Mouse (Mus musculus): Measurements from ENCODE around the gene Gpr152. TPM values are rescaled to one million over a fixed set of nuclear protein-coding genes. Genes with fewer than 3 reads are reported as not detected.

The Gpr152 gene
- polyA plus RNA-seq, 1 experiment from 2014 or later = not detected

DNA sequence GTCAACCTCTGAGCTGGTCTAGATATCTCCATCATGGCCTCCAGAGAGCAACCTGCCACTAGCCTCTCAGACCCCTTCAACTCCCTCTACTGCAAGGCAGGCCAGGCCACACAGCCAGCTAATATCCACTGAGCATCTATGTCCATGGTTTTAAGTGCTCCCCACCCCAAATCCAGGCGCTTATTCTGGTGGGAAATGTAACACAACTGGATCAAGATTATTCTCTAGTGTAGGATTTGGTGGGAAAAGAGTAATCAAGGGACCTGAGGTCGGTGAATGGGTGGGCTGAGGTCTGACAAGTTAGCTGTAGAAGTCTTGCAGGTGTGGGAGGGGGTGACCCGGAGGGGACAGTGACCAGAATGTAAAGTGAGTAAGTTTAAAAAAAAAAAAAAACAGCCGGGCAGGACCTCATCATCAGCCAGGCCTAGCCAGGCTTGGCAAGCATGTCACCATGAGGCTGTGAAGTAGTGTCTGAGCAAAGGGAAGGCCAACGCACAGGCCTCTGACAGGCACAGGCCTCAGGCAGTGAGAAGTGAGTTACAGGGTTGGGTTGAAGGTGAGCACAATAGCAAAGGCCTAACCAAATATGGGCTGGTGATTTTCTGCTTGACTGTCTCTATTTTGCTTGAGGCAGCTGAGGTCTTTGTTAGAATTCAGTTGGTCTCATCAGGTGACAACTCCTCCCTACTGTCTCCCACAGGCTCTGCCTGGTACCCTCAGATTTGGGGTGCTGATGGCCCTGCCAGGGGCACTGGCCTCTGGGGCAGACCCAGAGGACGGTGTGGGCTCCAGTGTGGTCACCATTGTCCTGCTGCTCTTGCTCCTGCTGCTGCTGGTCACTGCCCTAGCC is 15.9 kb downstream of the Gpr152 start:
- no peak overlapping the region for H3K27ac ChIP-seq
- H3K4me2 ChIP-seq (replicated peaks) = no peak overlapping the region
- H3K4me3 ChIP-seq (replicated peaks) = no peak overlapping the region
- H3K27me3 ChIP-seq (replicated peaks) = no peaks in the 10 kb centered on the region
- no peak overlapping the region for H3K9ac ChIP-seq
- WGBS = 81% methylated on average over 6 of the region's 6 CpGs
- ATAC-seq = no peak
- H3K4me1 ChIP-seq (replicated peaks) = no peaks in the 10 kb centered on the region; the same call in 1 of the 2 replicates
- no peaks in the 10 kb centered on the region for H3K9me3 ChIP-seq
- peaks cover 25% of the 10 kb centered on the region for H3K36me3 ChIP-seq

GRCm38 (mm10) chr19:4156073-4156579 is 16.5 kb downstream of the Gpr152 start:
- 76% methylated on average over 20 of the region's 20 CpGs for WGBS
- Histone ChIP-seq H3K36me3 (peaks cover 19% of the 10 kb centered on the region), H3K9me3 (no peaks in the 10 kb centered on the region)

DNA sequence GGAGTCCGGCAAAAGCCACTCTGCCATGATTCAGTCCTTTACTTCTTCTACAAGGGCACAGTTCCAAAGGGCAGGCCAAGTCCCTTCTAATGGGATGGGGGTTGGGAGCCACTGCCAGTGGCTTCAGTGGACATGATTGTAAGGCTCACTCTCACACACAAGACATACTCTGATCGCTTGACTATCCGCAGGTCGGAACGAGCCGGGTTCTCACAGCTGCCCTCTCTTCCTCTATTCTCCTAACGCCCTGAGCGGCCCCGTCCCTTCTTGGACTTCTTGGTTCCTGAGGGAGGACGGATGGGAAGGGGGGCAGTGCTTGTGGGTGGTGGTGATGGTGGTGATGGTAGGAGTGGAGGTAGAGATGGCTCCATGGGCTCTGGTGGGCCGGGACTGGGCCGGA is 17.2 kb downstream of the Gpr152 start:
- no peak overlapping the region for H3K4me3 ChIP-seq (replicated peaks)
- H3K27me3 ChIP-seq (replicated peaks) = no peaks in the 10 kb centered on the region
- WGBS = 90% methylated on average over 12 of the region's 12 CpGs
- H3K9me3 ChIP-seq = no peaks in the 10 kb centered on the region
- no peak overlapping the region for H3K4me2 ChIP-seq (replicated peaks)
- no peak overlapping the region for H3K9ac ChIP-seq
- no peak for ATAC-seq
- H3K4me1 ChIP-seq (replicated peaks) = no peaks in the 10 kb centered on the region
- no peak overlapping the region for H3K27ac ChIP-seq
- H3K36me3 ChIP-seq = peaks cover 18% of the 10 kb centered on the region

More at GRCm38 (mm10) chr19:4156073-4156579, 16.5 kb downstream of the Gpr152 start:
- Histone ChIP-seq H3K9ac (no peak overlapping the region), H3K4me3 (replicated peaks) (no peak overlapping the region), H3K4me2 (replicated peaks) (no peak overlapping the region), H3K27me3 (replicated peaks) (no peaks in the 10 kb centered on the region), H3K27ac (no peak overlapping the region), H3K4me1 (replicated peaks) (no peaks in the 10 kb centered on the region)
- ATAC-seq = no peak

DNA sequence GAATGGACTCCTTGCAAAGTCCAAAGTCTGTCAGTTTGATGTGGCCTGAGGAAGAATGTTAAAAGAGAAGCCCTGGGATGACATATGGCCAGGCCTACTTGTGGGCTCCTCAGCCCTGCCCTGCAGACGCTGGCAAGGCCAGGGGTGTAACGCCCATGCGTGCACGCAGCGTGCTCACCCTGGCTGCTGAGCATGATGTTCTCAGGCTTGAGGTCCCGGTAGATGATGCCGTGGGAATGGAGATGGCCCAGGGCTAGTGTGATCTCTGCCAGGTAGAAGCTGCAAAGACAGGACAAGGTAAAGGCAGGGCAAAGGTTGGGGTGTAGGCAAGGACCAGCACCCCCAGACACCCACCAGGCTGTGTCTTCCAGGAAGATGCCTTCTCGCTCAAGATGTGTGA is 19.5 kb downstream of the Gpr152 start:
- H3K4me1 ChIP-seq (replicated peaks) = peaks cover 10% of the 10 kb centered on the region
- WGBS = 92% methylated on average over 8 of the region's 8 CpGs
- H3K27ac ChIP-seq = no peak overlapping the region
- H3K9ac ChIP-seq = no peak overlapping the region
- ATAC-seq = no peak
- H3K4me2 ChIP-seq (replicated peaks) = no peak overlapping the region
- no peaks in the 10 kb centered on the region for H3K9me3 ChIP-seq
- H3K4me3 ChIP-seq (replicated peaks) = no peak overlapping the region
- no peaks in the 10 kb centered on the region for H3K27me3 ChIP-seq (replicated peaks)
- peaks cover 16% of the 10 kb centered on the region for H3K36me3 ChIP-seq

DNA sequence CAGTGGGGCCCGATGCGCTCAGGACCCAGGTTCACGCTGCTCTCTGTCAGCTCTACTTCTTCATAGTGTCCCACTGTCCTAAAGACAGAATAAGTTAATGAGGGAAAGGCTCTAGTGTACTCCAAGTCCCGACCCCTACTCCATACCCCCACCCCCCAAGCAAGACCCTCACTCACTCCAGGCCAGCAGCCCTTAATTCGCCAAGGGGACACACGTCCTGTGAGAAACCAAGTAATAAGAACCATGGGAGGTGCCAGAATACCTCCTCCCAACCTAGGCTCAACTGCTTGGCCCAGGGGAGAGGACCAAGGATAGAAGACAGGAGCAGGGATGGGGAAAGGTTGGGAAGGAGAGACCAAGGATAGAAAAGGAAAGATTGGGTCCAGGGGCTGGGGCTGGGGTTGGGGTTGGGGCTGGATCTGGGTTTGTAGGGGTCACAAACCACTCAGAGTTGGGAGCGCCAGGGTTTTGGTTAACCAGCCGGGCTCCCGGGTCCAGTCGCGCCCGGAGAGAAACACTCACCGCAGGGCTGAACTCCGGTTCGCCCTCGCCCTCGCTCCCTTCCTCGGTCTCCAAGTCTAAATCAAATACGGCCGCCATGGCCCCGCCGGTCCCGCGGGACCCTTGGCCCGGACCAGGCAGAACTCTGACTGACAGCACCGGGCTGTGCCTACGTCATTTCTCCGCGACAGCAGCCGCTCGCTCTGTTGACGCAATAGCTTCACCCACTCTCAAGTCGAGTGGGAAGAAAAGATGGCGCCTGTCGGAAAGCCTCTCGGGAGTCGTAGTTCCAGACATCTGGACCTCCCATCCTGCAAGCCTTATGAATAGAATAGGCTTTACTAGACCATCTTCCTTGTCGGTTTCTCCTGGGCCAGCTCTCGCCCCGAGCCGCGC is 23.3 kb downstream of the Gpr152 start, which contains the start of gene Rps6kb2:
Rps6kb2 (minus strand) TSS at position 709 of the 897 bp plus-strand sequence.
- ATAC-seq = peak; percentile 90
- Histone ChIP-seq H3K4me2 (replicated peaks) (peak within 1 kb of the TSS; percentile 87), H3K4me3 (replicated peaks) (peak within 1 kb of the TSS; percentile 77), H3K4me1 (replicated peaks) (peaks cover 10% of the 10 kb centered on the region), H3K9me3 (no peaks in the 10 kb centered on the region), H3K9ac (peak within 1 kb of the TSS; percentile 72), H3K27me3 (replicated peaks) (no peaks in the 10 kb centered on the region), H3K36me3 (peaks cover 10% of the 10 kb centered on the region), H3K27ac (peak within 1 kb of the TSS; percentile 64; the same call in 1 of the 2 replicates)
- WGBS = 6% methylated on average over 42 of the region's 42 CpGs

DNA sequence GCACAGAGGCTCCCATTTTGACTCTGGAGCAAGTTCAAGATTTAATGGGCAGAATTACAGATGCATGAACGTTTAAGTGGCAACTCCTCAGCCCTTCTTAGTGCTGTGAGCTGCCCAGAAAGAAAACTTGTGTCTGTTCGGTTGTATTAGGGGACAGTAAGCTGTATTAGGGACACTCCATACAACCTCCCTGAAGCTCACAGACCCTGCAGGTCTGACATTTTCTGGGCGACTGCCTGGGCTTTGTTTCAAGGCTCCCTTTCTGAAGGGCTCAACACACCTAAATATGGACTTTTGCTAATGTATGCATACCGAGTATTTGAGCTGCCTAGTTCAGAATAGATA is 23.9 kb downstream of the Gpr152 start:
- Histone ChIP-seq H3K27ac (peak overlapping the region; percentile 64; the same call in 1 of the 2 replicates), H3K4me2 (replicated peaks) (peak overlapping the region; percentile 87), H3K36me3 (peaks cover 10% of the 10 kb centered on the region), H3K4me3 (replicated peaks) (peak overlapping the region; percentile 77), H3K9ac (peak overlapping the region; percentile 37), H3K4me1 (replicated peaks) (peaks cover 10% of the 10 kb centered on the region), H3K27me3 (replicated peaks) (no peaks in the 10 kb centered on the region), H3K9me3 (no peaks in the 10 kb centered on the region)
- 34% methylated on average over 4 of the region's 4 CpGs for WGBS
- ATAC-seq = peak; percentile 34

DNA sequence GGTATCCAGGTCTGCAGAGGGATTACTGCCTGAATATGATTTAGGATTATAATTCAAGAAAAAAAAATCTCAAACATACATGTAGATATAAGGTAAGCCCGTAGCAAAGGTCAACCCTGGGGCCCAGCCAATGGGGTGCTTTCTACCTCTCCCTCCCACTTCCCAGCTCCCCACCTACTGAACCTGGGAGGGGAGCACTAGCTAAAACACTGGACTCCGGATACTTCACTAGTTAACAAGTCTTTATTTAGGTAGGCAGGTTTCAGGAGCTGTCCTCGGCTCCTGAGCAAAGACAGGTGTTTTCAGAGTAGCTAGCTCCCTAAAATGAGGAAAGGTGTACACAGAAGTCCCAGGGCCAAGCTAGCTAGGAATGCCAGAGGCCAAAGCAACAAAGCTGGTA is 24.5 kb downstream of the Gpr152 start:
- H3K9me3 ChIP-seq = no peaks in the 10 kb centered on the region
- H3K4me1 ChIP-seq (replicated peaks) = peaks cover 10% of the 10 kb centered on the region
- H3K27ac ChIP-seq = no peak overlapping the region
- H3K4me3 ChIP-seq (replicated peaks) = no peak overlapping the region
- no peak for ATAC-seq
- H3K9ac ChIP-seq = no peak overlapping the region
- whole genome bisulfite sequencing = 75% methylated on average over 3 of the region's 3 CpGs
- H3K27me3 ChIP-seq (replicated peaks) = no peaks in the 10 kb centered on the region
- H3K36me3 ChIP-seq = peaks cover 4% of the 10 kb centered on the region
- peak overlapping the region; percentile 87; the same call in 1 of the 2 replicates for H3K4me2 ChIP-seq (replicated peaks)

DNA sequence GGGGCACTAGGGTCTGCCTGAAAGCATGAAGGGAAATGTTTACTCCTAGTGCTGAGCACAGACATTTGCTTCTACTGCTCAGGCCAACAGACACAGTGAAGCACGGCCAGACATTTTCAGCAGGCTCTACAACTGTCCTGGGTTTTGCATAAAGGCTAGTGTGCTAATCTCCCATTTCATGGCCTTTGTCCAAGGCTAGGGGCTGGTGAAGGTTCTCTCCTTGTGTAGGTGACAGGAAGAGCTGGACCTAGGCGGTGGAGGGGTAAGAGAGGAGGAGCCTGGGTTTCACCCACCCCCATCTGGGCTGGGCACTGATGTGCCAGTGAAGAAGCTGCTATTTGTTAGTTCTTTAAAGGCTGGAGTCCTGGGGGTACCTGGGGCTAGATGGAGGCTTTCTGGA is 25.1 kb downstream of the Gpr152 start:
- WGBS = 78% methylated on average over 2 of the region's 2 CpGs
- Histone ChIP-seq H3K4me2 (replicated peaks) (no peak overlapping the region), H3K4me3 (replicated peaks) (no peak overlapping the region), H3K9me3 (no peaks in the 10 kb centered on the region), H3K27me3 (replicated peaks) (no peaks in the 10 kb centered on the region), H3K4me1 (replicated peaks) (peaks cover 12% of the 10 kb centered on the region), H3K9ac (no peak overlapping the region), H3K27ac (no peak overlapping the region), H3K36me3 (no peaks in the 10 kb centered on the region; the same call in 1 of the 2 replicates)
- ATAC-seq = no peak

- no peak overlapping the region for H3K27ac ChIP-seq
- no peak overlapping the region for H3K4me3 ChIP-seq (replicated peaks)
- WGBS = 72% methylated on average over 9 of the region's 9 CpGs
- no peaks in the 10 kb centered on the region for H3K9me3 ChIP-seq
- H3K9ac ChIP-seq = no peak overlapping the region
- H3K4me2 ChIP-seq (replicated peaks) = no peak overlapping the region
- ATAC-seq = no peak
- no peaks in the 10 kb centered on the region for H3K36me3 ChIP-seq
- H3K27me3 ChIP-seq (replicated peaks) = no peaks in the 10 kb centered on the region
- peaks cover 22% of the 10 kb centered on the region for H3K4me1 ChIP-seq (replicated peaks)
These were observed 27.3 kb downstream of the Gpr152 start for GRCm38 (mm10) chr19:4166678-4167476.

- under 1% methylated on average over 43 of the region's 43 CpGs for WGBS
- no peaks in the 10 kb centered on the region for H3K27me3 ChIP-seq (replicated peaks)
- H3K9ac ChIP-seq = peak overlapping the region; percentile 69
- H3K9me3 ChIP-seq = no peaks in the 10 kb centered on the region
- H3K36me3 ChIP-seq = no peaks in the 10 kb centered on the region
- H3K4me1 ChIP-seq (replicated peaks) = peaks cover 12% of the 10 kb centered on the region
- peak overlapping the region; percentile 46 for H3K4me3 ChIP-seq (replicated peaks)
- peak overlapping the region; percentile 91 for H3K4me2 ChIP-seq (replicated peaks)
- peak; percentile 97 for ATAC-seq
- H3K27ac ChIP-seq = peak overlapping the region; percentile 85
These were observed 29.8 kb downstream of the Gpr152 start for GRCm38 (mm10) chr19:4169378-4169784.

GRCm38 (mm10) chr19:4169810-4170209 is 30.2 kb downstream of the Gpr152 start:
- Histone ChIP-seq H3K4me2 (replicated peaks) (peak overlapping the region; percentile 91), H3K9ac (peak overlapping the region; percentile 69), H3K27me3 (replicated peaks) (no peaks in the 10 kb centered on the region), H3K4me1 (replicated peaks) (peaks cover 12% of the 10 kb centered on the region), H3K27ac (peak overlapping the region; percentile 85), H3K9me3 (no peaks in the 10 kb centered on the region), H3K4me3 (replicated peaks) (peak overlapping the region; percentile 46), H3K36me3 (no peaks in the 10 kb centered on the region)
- WGBS = 9% methylated on average over 27 of the region's 27 CpGs
- peak; percentile 63 for ATAC-seq

Data from intestine, embryonic 15.5 days (tissue).